ENCODE assay signal across 15 mouse cellular contexts in genomic region chr7:104169634-104170204, GRCm38 (mm10). TPM values are rescaled to one million over a fixed set of nuclear protein-coding genes. Genes with fewer than 3 reads are reported as not detected.
A peak's percentile ranks its signal among the peaks of the same experiment; 100 is the strongest.
DNase-seq lines count a peak whose midpoint lies in the region; ATAC-seq and TF ChIP-seq lines count a peak whose summit lies in the region.
"Had no signal": no experiment of that assay in that cellular context is flagged by ENCODE, and none has a peak within 500 bp of the region (broad histone marks: within the 10 kb centered on the region; RNA-seq: fewer than 3 reads in every experiment).

No protein-coding gene starts in this region.

- no peak for DNase-seq in kidney, adult 2 months
- peak; percentile 52 for DNase-seq in CD4-positive, CD25-positive, alpha-beta regulatory T cell, adult 2 months (ENCODE audit: low read depth, low spot score)
- peak; percentile 68 for DNase-seq in naive thymus-derived CD4-positive, alpha-beta T cell, adult 2 months (ENCODE audit: low read depth)
- no peak for DNase-seq in cerebellum, adult 2 months
- DNase-seq in layer of hippocampus, adult 18-20 months (ENCODE audit: low spot score in 2 of 2), result no peak
- DNase-seq in cerebellum, postnatal 10 days, result no peak
- DNase-seq: kidney, postnatal 10 days had no signal

- no peak overlapping the region for H3K27ac ChIP-seq in kidney, embryonic 15.5 days
- H3K27ac ChIP-seq in kidney, adult 2 months (ENCODE audit: insufficient read depth, low read depth, low read length), result no peak overlapping the region
- no peak overlapping the region for H3K27ac ChIP-seq in cerebellum, adult 2 months (ENCODE audit: insufficient read depth, low read length)
- H3K27ac ChIP-seq: neural tube, embryonic 13.5 days had no signal

- ATAC-seq in kidney, embryonic 15.5 days (replicated peaks; ENCODE audit: low FRiP score), result 0 out of 2 replicates have a peak, but pooled peaks have one; percentile 46
- ATAC-seq in granulocyte monocyte progenitor cell, adult 5-6 weeks (replicated peaks; ENCODE audit: poor library complexity, severe bottlenecking), result peak; percentile 70

- no peak overlapping the region for H3K9ac ChIP-seq in kidney, embryonic 15.5 days
- H3K9ac ChIP-seq: neural tube, embryonic 13.5 days had no signal

- 65% methylated on average over 6 of the region's 6 CpGs for WGBS in kidney, embryonic 15.5 days
- WGBS in kidney, adult 2 months, result 50% methylated on average over 6 of the region's 6 CpGs
- 73% methylated on average over 6 of the region's 6 CpGs for WGBS in cerebellum, adult 2 months

- TF ChIP-seq CTCF in kidney, adult 2 months (conservative IDR thresholded peaks at IDR 0.05; ENCODE audit: insufficient read depth, insufficient read length, low read depth, low read length), result no peak
- no peak for TF ChIP-seq CTCF in cerebellum, adult 2 months (IDR thresholded peaks at IDR 0.05; ENCODE audit: borderline replicate concordance, insufficient read depth, low read depth, low read length)

- H3K4me3 ChIP-seq in kidney, embryonic 15.5 days (replicated peaks), result no peak overlapping the region
- no peak overlapping the region for H3K4me3 ChIP-seq in kidney, adult 2 months (ENCODE audit: insufficient read depth, low read depth, low read length)
- no peak overlapping the region for H3K4me3 ChIP-seq in cerebellum, adult 2 months (replicated peaks; ENCODE audit: insufficient read depth, low read depth, low read length)
- H3K4me3 ChIP-seq: neural tube, embryonic 13.5 days had no signal

- no peaks in the 10 kb centered on the region for H3K9me3 ChIP-seq in kidney, embryonic 15.5 days (replicated peaks)
- H3K9me3 ChIP-seq: neural tube, embryonic 13.5 days had no signal

- no peaks in the 10 kb centered on the region for H3K27me3 ChIP-seq in kidney, embryonic 15.5 days
- no peaks in the 10 kb centered on the region for H3K27me3 ChIP-seq in kidney, adult 2 months (replicated peaks; ENCODE audit: control insufficient read depth, insufficient read depth, low read length)
- no peaks in the 10 kb centered on the region for H3K27me3 ChIP-seq in cerebellum, adult 2 months (ENCODE audit: control insufficient read depth, insufficient read depth, low read length)
- H3K27me3 ChIP-seq: neural tube, embryonic 13.5 days had no signal

- no peak overlapping the region for H3K4me2 ChIP-seq in kidney, embryonic 15.5 days
- H3K4me2 ChIP-seq: neural tube, embryonic 13.5 days had no signal

- H3K36me3 ChIP-seq in kidney, embryonic 15.5 days, result no peaks in the 10 kb centered on the region
- no peaks in the 10 kb centered on the region for H3K36me3 ChIP-seq in kidney, adult 2 months (ENCODE audit: control insufficient read depth, insufficient read depth, low read length)
- H3K36me3 ChIP-seq: neural tube, embryonic 13.5 days had no signal

- no peaks in the 10 kb centered on the region for H3K4me1 ChIP-seq in kidney, embryonic 15.5 days
- no peaks in the 10 kb centered on the region for H3K4me1 ChIP-seq in kidney, adult 2 months (ENCODE audit: control insufficient read depth, insufficient read depth, low read length)
- no peaks in the 10 kb centered on the region for H3K4me1 ChIP-seq in cerebellum, adult 2 months (ENCODE audit: control insufficient read depth, insufficient read depth, low read length)
- H3K4me1 ChIP-seq: neural tube, embryonic 13.5 days had no signal

- TF ChIP-seq POLR2A in kidney, adult 2 months (IDR thresholded peaks at IDR 0.05; ENCODE audit: low read depth, low read length), result no peak
- TF ChIP-seq POLR2A in cerebellum, adult 2 months (IDR thresholded peaks at IDR 0.05; ENCODE audit: borderline replicate concordance, insufficient read depth, low read length), result no peak

RNA-seq across cellular contexts. Expression of gene Olfm5, which starts 5.1 kb away (rescaled TPM):
- polyA plus RNA-seq in kidney, embryonic 15.5 days (2015; fragmentation: Nextera tagmentation; extraction: Ambion mirVana), result not detected in 2 replicates
- not detected in 2 replicates for polyA plus RNA-seq in kidney, adult 2 months (2012; rRNA removed)
- total RNA-seq in granulocyte monocyte progenitor cell, adult 5-6 weeks (2014; fragmentation: Nextera tagmentation), result not detected in 2 replicates
- not detected in 2 replicates for total RNA-seq in granulocyte monocyte progenitor cell, adult 5-6 weeks (2017)
- 0.06 and 0.18 TPM in 2 replicates for polyA plus RNA-seq in cerebellum, adult 2 months (2012; rRNA removed)
- not detected for total RNA-seq in layer of hippocampus, adult 18-20 months (2021)
- total RNA-seq: gastrocnemius, adult 18-20 months; left cerebral cortex, adult 18-20 months had no signal
- polyA plus RNA-seq: brain, embryonic 14.5 days; heart, embryonic 14.5 days; neural tube, embryonic 13.5 days; stomach, embryonic 16.5 days had no signal

RNA-seq across cellular contexts. Expression of gene Olfr648, which starts 13.5 kb away (rescaled TPM):
- 0.10 and 0.14 TPM in 2 replicates for polyA plus RNA-seq in kidney, embryonic 15.5 days (2015; fragmentation: Nextera tagmentation; extraction: Ambion mirVana)
- not detected in 2 replicates for polyA plus RNA-seq in kidney, adult 2 months (2012; rRNA removed)
- total RNA-seq in granulocyte monocyte progenitor cell, adult 5-6 weeks (2014; fragmentation: Nextera tagmentation), result not detected in 2 replicates
- 0.26 TPM in 1 of 2 replicates, not detected in the other for total RNA-seq in granulocyte monocyte progenitor cell, adult 5-6 weeks (2017)
- 0.18 and 0.24 TPM in 2 replicates for polyA plus RNA-seq in cerebellum, adult 2 months (2012; rRNA removed)
- total RNA-seq in layer of hippocampus, adult 18-20 months (2021), result under 1 TPM; 0.10 to 0.25 TPM
- total RNA-seq: gastrocnemius, adult 18-20 months had no signal

RNA-seq across cellular contexts. Expression of gene Ubqlnl, which starts 19.4 kb away (rescaled TPM):
- polyA plus RNA-seq in kidney, embryonic 15.5 days (2015; fragmentation: Nextera tagmentation; extraction: Ambion mirVana), result not detected in 2 replicates
- polyA plus RNA-seq in kidney, adult 2 months (2012; rRNA removed), result 0.18 TPM in 1 of 2 replicates, not detected in the other
- not detected in 2 replicates for total RNA-seq in granulocyte monocyte progenitor cell, adult 5-6 weeks (2014; fragmentation: Nextera tagmentation)
- total RNA-seq in granulocyte monocyte progenitor cell, adult 5-6 weeks (2017), result not detected in 2 replicates
- not detected in 2 replicates for polyA plus RNA-seq in cerebellum, adult 2 months (2012; rRNA removed)
- not detected for total RNA-seq in layer of hippocampus, adult 18-20 months (2021)
- total RNA-seq: gastrocnemius, adult 18-20 months; left cerebral cortex, adult 18-20 months had no signal
- polyA plus RNA-seq: brain, embryonic 14.5 days; heart, embryonic 14.5 days; neural tube, embryonic 13.5 days; stomach, embryonic 16.5 days had no signal

RNA-seq across cellular contexts. Expression of gene Olfr649, which starts 26.1 kb away (rescaled TPM):
- polyA plus RNA-seq in kidney, embryonic 15.5 days (2015; fragmentation: Nextera tagmentation; extraction: Ambion mirVana), result not detected in 2 replicates
- not detected in 2 replicates for polyA plus RNA-seq in kidney, adult 2 months (2012; rRNA removed)
- total RNA-seq in granulocyte monocyte progenitor cell, adult 5-6 weeks (2014; fragmentation: Nextera tagmentation), result not detected in 2 replicates
- total RNA-seq in granulocyte monocyte progenitor cell, adult 5-6 weeks (2017), result not detected in 2 replicates
- polyA plus RNA-seq in cerebellum, adult 2 months (2012; rRNA removed), result not detected in 2 replicates
- total RNA-seq in layer of hippocampus, adult 18-20 months (2021), result not detected
- total RNA-seq: gastrocnemius, adult 18-20 months; left cerebral cortex, adult 18-20 months had no signal
- polyA plus RNA-seq: brain, embryonic 14.5 days; heart, embryonic 14.5 days; neural tube, embryonic 13.5 days; stomach, embryonic 16.5 days had no signal

RNA-seq across cellular contexts. Expression of gene Ubqln3, which starts 26.6 kb away (rescaled TPM):
- not detected in 2 replicates for polyA plus RNA-seq in kidney, embryonic 15.5 days (2015; fragmentation: Nextera tagmentation; extraction: Ambion mirVana)
- 0.07 and 0.09 TPM in 2 replicates for polyA plus RNA-seq in kidney, adult 2 months (2012; rRNA removed)
- not detected in 2 replicates for total RNA-seq in granulocyte monocyte progenitor cell, adult 5-6 weeks (2014; fragmentation: Nextera tagmentation)
- total RNA-seq in granulocyte monocyte progenitor cell, adult 5-6 weeks (2017), result not detected in 2 replicates
- not detected in 2 replicates for polyA plus RNA-seq in cerebellum, adult 2 months (2012; rRNA removed)
- total RNA-seq in layer of hippocampus, adult 18-20 months (2021), result not detected
- total RNA-seq: gastrocnemius, adult 18-20 months; left cerebral cortex, adult 18-20 months had no signal
- polyA plus RNA-seq: brain, embryonic 14.5 days; heart, embryonic 14.5 days; neural tube, embryonic 13.5 days; stomach, embryonic 16.5 days had no signal

Comparison
In these comparisons a context has a peak if more than half of its experiments do, and no peak if none do; other contexts are left out.
1. DNase-seq: peak in CD4-positive, CD25-positive, alpha-beta regulatory T cell, adult 2 months (single experiment) and naive thymus-derived CD4-positive, alpha-beta T cell, adult 2 months (single experiment); none in kidney, adult 2 months (single experiment), cerebellum, adult 2 months (0 of 2), layer of hippocampus, adult 18-20 months (0 of 2) and cerebellum, postnatal 10 days (0 of 2).